Mouse (Mus musculus) brown adipose tissue, adult 24 weeks (tissue): ENCODE data around the gene Timp3. TPM values are rescaled to one million over a fixed set of nuclear protein-coding genes. Genes with fewer than 3 reads are reported as not detected.

Experiments
- H3K27ac ChIP-seq: fragments of 200-500 bp; replicated peaks from 2 replicates; pipeline ENCODE4 v1.5.1; 2012; ENCODE audit warnings: low read depth, mild to moderate bottlenecking, low read length
- H3K4me1 ChIP-seq: fragments of 200-500 bp; 2 replicates; pipeline ENCODE4 v1.6.1; 2012; ENCODE audit warnings: low read length, mixed read lengths; ENCODE audit not compliant: control insufficient read depth, insufficient read depth, insufficient read length
- H3K4me3 ChIP-seq: fragments of 200-500 bp; 2 replicates; pipeline ENCODE4 v1.5.1; 2012; ENCODE audit warnings: low read depth, mild to moderate bottlenecking, low read length, moderate library complexity; ENCODE audit not compliant: insufficient read depth
- polyA plus RNA-seq: library from polyadenylated mRNA; stranded (reverse); fragments of >200 nt; gene quantifications from 2 replicates; pipeline ENCODE4 v1.2.4, GENCODE M21; 2012; ENCODE audit not compliant: missing spikeins, insufficient read depth, insufficient read length

The Timp3 gene
- 63.4 and 130 TPM in 2 replicates for polyA plus RNA-seq

DNA sequence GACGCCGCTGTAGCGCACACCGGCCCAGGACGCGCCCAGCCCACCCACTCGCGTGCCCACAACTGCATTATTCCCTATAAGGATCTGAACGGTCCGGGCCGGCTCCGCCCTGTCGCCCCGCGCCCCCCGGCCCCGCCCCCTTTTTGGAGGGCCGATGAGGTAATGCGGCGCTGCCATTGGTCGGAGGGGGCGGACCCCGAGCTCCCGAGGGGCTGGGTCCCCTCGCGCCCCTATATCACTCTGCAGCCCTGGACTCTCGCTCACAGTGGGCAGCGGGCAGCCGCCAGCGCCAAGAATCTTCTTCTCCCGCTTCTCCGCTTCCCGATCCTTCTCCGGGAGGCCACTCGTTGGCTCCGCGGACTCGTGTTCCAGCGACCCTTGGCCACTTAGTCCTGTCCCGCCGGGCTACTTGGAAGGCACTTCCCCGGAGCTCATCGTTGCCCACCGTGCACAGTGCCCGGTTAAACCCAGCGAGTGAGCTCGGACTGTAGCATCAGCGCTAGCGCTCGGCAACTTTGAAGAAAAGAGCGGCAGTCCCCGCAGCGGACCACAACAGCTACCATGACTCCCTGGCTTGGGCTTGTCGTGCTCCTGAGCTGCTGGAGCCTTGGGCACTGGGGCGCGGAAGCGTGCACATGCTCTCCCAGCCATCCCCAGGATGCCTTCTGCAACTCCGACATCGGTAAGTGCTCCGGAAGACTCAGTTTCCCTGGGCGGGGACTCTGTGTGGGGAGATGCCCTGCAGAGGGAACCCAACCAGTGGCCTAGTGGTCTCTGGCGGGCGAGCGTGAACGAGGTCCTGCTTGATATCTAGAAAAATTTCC, at the start of gene Timp3:
TSS of gene Timp3 (plus strand) at position 80 of the 824 bp plus-strand sequence.
- H3K27ac ChIP-seq, result peak within 1 kb of the TSS; percentile 97
- H3K4me1 ChIP-seq, result peaks cover 11% of the 10 kb centered on the region
- H3K4me3 ChIP-seq, result peak within 1 kb of the TSS; percentile 69

DNA sequence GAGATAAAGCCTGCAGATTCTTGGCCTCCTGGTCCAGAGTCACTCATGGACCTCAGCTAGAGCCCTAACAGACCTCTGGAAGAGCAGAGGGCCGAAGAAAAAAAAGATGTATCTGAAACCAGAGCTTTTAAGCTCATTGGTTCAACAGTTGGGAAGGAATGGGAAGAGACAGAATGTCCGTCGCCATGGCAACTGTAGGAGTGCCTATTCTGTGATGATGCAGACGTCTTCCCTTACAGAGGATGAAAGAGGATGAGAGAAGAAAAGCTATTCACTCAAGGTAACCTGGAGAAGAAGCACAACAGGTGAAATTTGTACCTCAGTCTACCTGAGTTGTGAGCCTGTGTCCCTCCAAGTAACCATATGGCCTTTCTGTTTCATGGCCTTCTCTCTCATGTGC, 44.0 kb upstream of the Timp3 start:
- H3K4me3 ChIP-seq, result no peak overlapping the region
- H3K4me1 ChIP-seq, result 0 out of 2 replicates have a peak, but pooled peaks cover 2% of the 10 kb centered on the region
- H3K27ac ChIP-seq, result no peak overlapping the region

DNA sequence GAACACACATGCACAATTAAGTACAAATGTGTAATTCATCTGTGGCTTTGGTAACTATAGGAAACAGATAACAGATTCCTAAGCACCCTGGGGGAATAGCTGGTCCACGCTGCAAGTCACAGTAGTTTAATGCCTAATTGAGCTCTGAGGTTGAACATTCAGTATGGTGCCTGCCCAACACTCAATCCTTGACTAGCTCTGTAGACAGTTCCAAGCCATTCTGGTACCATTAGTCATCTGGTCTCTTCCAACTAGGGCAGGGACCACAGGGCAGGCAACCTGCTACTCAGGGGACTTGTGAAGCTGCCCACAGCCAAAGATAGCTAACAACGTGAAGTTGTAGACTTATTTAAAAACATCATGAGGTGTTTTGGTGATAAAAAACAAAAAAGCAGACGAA, 43.1 kb upstream of the Timp3 start:
- Histone ChIP-seq H3K27ac (no peak overlapping the region), H3K4me3 (no peak overlapping the region), H3K4me1 (0 out of 2 replicates have a peak, but pooled peaks cover 2% of the 10 kb centered on the region)

DNA sequence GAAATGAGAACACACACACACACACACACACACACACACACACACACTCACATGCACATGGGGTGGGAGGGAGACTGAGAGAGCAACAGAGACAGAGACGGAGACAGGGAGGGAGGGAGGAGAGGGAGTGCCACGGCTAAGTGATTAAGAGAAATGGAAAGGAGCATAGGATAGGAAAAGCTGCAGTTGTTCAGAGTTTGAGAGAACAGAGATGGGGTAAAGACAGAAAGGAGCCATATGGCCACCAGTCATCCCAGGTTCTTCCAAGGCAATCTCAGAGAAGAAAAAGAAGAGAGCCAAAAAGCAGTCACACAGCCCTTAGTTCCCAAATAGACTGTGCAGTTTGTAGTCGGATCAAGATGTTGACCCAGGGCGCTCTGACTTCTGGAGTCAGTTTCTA, 42.1 kb upstream of the Timp3 start:
- Histone ChIP-seq H3K4me3 (no peak overlapping the region), H3K4me1 (0 out of 2 replicates have a peak, but pooled peaks cover 2% of the 10 kb centered on the region), H3K27ac (no peak overlapping the region)

DNA sequence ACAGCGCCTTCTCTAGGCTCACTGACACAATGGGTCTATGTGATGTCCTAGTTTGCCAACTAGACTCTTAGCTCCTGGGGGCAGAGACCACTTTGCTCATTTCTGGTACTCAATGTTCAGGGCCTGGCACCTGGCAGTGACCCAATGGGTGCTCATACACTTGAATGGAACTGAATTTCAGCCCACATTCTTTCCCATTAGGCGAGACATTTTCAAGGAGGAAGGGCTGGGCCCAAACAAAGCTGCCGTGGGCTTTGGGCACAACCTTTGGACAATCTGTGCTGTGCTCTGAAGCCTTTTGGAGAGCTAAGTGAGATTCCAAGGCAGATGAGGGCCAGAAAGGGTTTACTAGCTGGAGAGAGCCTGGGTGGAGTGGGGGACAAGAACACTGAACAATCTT, 41.2 kb upstream of the Timp3 start:
- H3K4me1 ChIP-seq, result 0 out of 2 replicates have a peak, but pooled peaks cover 2% of the 10 kb centered on the region
- no peak overlapping the region for H3K4me3 ChIP-seq
- H3K27ac ChIP-seq, result no peak overlapping the region

DNA sequence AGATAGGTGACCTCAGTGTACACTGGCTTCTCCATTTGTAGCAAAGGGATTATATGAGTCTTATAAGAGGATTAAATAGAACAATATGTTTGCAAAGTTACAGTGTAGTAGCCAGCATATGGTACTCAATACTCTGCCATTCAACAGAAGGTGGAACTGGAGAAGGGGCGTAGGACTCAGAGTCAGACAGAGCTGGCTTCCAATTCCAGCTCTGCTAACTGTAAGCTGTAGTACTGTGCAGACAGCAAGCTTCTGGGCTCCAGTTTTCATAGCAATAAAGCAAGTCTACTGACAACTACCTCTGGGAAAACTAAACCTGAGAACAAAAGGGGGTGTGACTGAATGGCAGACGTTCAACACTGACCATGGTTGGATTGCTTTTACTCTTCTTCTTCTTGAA, 38.4 kb upstream of the Timp3 start:
- Histone ChIP-seq H3K27ac (no peak overlapping the region), H3K4me3 (no peak overlapping the region), H3K4me1 (peaks cover 5% of the 10 kb centered on the region; the same call in 1 of the 2 replicates)

DNA sequence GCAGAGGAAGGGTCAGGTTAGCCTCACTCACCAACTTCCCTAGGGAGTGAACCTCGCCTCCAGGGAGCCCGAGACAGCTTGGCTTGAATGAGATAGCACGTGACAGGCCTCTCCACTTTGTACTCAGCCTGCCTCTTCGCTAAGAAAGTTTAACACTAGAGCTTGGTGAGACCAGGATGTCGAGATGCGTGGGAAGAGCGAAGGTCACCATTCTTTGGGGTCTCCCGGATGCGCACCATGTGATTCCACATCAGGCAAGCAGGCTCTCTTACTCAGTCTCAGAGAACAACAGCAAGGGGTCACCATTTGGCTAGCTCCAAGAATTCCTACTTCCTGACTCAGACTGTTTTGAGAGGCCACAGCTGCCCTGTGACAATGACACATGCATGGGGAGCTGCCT, 35.6 kb upstream of the Timp3 start:
- Histone ChIP-seq H3K4me3 (no peak overlapping the region), H3K27ac (no peak overlapping the region; the same call in 1 of the 2 replicates), H3K4me1 (peaks cover 4% of the 10 kb centered on the region)

DNA sequence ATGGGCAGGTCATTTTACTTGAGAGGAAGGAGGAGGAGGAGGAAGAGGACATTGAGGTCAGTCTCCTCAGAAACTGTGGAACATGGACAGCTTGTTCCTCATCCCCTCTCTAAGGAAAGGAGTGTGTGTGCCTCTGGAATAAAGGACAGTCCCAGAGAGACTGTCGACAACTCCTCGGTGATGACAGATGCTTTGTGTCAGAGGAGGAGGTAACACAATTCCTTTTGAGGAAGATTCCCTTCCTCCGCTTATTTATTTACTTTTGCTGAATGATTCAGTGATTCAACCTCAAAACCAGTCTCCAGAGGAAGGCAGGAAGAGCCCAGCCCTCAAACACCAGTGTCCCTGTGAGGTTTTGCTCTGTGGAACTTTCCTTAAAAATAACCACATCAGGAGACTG, 29.9 kb upstream of the Timp3 start:
- Histone ChIP-seq H3K27ac (peak overlapping the region; percentile 85), H3K4me1 (peaks cover 32% of the 10 kb centered on the region), H3K4me3 (no peak overlapping the region)

DNA sequence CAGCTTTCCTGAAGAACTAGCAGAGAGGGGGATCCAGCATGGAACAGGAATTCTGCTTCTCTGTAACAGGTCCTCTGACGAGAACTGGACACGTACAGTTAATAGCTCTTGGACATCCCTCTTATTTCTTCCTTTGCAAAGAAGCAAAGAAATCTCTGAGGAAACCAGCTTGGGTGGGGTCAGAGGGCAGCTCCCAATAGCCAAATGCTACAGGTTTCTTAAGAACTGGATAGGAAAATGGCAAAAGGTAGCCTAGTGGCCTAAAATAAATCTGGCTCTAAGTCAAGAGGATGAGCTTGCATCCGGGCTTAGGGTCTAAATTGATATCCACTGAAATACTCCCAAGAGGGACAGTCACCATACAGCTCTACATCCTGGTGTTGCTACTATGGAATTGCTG, 27.3 kb upstream of the Timp3 start:
- peaks cover 32% of the 10 kb centered on the region for H3K4me1 ChIP-seq
- peak overlapping the region; percentile 93 for H3K27ac ChIP-seq
- no peak overlapping the region for H3K4me3 ChIP-seq

DNA sequence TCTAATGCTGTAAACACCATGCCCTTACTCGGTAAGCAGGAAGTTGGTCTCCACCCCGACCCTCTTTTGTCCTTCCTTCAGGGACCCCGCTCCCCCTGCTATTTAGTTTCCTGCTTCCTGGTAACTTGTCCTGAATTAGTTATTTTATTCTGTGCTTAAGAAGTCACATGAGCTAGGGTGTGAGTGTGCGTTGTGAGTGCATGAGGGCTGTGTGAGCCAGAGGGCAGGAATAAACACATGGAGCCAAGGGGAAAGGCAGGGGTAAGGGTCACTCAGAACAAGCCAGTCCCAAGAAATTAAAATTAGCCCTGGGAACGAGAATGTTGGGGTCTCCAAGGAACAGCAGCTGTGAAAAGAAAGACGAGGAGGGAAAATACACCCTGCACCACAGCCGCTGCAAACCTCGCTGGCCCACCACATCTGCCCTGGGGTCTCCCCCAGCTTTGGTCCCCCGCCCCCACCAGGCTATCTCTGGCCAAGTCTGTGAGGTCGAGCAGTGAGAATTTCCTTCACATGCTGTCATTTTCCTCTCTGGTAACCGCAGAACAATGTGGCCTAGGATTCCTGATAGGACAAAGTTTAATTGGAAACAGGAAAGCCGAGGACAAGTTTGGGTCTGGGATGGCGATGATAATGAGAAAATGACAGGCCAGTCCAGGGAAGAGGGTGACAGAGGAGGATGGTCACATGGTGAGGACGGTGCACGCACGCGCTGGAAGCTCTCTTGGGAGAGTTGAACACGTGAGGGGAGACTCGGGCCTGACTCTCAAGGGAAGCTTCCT, 26.6 kb upstream of the Timp3 start:
- peaks cover 32% of the 10 kb centered on the region for H3K4me1 ChIP-seq
- H3K4me3 ChIP-seq, result no peak overlapping the region
- peak overlapping the region; percentile 93 for H3K27ac ChIP-seq

DNA sequence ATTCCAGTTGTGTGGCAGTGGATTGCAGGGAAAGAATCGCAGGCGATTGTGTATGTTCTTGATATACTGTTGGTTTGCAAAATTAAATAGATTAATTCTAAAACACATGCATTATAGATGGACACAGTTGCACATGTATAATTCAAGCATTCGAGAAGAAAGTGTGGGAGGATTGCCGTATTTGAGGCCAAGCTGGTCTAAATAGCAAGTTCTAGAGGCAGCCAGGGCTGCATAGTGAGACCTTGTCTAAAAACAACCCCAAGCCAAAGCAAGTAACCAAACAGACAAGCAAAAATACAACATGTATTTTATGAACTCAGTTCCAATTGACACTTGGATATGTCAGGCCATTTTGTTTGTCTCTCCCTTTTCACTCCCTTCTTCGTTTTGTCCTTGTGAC, 24.6 kb upstream of the Timp3 start:
- no peak overlapping the region for H3K27ac ChIP-seq
- H3K4me1 ChIP-seq, result peaks cover 27% of the 10 kb centered on the region
- no peak overlapping the region for H3K4me3 ChIP-seq

DNA sequence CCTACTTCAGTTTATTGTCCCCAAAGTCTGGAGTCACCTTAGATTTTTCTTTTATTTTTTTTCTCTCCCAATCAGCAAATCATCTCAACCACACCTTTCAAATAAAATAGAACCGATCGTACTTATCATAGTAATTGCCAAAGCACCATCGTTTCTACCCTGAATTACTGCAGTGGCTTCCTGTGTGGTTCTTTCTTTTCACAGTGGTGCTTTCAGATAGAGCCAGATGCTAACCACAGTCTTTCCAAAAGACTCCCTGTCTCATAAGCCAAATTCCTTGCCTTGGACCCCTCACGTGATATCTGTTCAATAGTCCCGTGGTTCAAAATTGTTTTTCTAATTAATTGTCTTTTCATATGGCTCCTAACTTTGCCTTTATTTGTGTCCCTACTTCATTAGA, 22.8 kb upstream of the Timp3 start:
- H3K27ac ChIP-seq, result no peak overlapping the region
- peaks cover 26% of the 10 kb centered on the region; the same call in 1 of the 2 replicates for H3K4me1 ChIP-seq
- H3K4me3 ChIP-seq, result no peak overlapping the region

DNA sequence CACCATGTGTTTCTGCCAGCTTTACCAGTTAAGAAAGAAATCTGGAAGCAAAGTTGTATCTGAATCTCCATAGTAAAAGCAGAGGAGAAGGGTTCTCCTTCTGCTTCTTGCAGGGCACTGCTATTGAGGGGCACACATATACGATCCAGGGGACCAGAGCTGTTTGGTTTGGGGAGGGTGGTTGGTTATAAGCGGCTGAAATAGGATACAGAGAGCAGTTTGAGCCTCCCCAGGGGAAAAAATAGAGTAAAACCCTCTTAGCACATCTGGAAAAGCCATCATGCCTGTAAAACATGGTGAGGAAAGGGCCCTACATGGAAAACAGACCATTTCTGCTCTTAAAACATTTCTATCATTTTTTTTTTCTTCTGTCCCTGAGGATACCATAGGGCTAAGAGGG, 21.7 kb upstream of the Timp3 start:
- Histone ChIP-seq H3K4me3 (no peak overlapping the region), H3K4me1 (peaks cover 19% of the 10 kb centered on the region; the same call in 1 of the 2 replicates), H3K27ac (no peak overlapping the region)

DNA sequence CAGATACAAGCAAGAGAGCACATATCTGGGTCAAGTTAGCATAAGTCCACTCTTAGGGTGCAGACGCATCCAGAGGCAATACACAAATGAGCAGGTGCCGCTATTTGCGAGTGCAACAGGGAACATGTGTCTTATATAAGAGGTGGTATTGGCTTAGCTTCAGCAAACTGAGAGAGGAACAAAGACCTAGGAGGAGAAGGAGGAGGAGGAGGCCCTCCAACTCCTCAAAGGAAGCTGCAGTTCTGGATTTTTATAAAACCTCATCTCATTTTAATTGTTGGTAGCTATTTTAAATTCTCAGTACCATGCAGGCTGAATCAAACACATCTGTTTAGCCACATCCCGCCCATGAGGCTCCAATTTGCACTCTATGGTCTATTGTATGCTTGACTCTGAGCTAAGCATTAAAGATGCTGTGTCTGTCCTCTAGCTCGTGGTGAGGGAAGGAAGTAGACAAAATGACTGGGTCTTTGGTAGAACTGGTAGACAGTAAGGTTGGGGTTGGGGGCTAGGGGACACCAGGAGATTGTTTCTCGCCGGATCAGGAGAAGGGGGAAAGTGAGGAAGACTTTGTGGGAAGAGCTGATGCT, 20.5 kb upstream of the Timp3 start:
- Histone ChIP-seq H3K27ac (no peak overlapping the region), H3K4me1 (peaks cover 10% of the 10 kb centered on the region; the same call in 1 of the 2 replicates), H3K4me3 (no peak overlapping the region)

DNA sequence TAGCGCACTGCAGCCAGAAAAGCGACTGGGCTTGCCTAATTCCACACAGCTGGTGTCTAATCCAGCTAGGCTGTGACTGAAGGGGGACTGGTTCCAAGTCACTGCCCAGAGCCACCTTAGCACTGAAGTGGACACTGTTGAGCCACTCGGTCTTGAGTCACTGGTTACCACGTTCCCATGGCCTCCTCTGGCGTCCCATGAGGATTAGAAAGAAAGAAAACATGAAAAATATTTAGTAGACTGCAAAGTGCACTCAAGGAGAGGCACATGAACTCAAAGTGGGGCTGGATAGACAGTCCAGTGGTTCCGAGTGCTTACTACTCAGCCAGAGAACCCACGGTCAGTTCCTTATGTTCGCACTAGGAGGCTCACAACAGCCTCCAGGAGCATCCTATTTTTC, 18.9 kb upstream of the Timp3 start:
- no peak overlapping the region for H3K27ac ChIP-seq
- no peak overlapping the region for H3K4me3 ChIP-seq
- H3K4me1 ChIP-seq, result peaks cover 10% of the 10 kb centered on the region; the same call in 1 of the 2 replicates
